Mouse (Mus musculus): Measurements from ENCODE around the gene Coro7.

DNA sequence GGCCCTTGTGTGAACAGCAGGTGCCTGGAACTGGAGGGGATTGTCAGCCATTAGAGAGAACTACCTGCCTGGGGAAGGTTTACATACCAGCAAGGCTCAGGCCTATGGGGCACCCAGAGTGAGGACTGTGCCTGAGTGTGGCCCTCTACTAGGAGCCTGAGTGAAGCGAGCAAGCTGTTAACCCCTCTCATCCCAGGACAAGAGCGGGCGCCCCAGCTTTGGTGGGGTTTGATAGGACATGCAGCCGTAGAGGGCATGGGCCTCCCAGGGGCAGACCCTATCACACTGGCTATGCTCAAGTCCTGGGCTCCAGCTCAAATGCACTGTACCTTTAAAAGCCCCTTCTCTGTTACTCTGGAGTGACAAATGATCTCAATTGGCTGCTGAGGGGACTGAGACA is 32.7 kb downstream of the Coro7 start:
- TF ChIP-seq CEBPB (IDR thresholded peaks at IDR 0.05; ENCODE audit: low read depth) (no peak), CTCF (IDR thresholded peaks at IDR 0.05; ENCODE audit: control insufficient read depth, insufficient read depth, insufficient read length) (no peak), MYOG (IDR thresholded peaks at IDR 0.05; ENCODE audit: control insufficient read depth, extremely low read depth, insufficient read length) (no peak), USF1 (IDR thresholded peaks at IDR 0.05; ENCODE audit: low read depth) (no peak), MYOD1 (IDR thresholded peaks at IDR 0.05; ENCODE audit: control insufficient read depth, insufficient read length, low read depth) (no peak), FOSL1 (IDR thresholded peaks at IDR 0.05; ENCODE audit: insufficient read depth, low read length, poor library complexity, severe bottlenecking) (no peak)
